Mouse (Mus musculus) retina, adult 2 months (tissue): Measurements from ENCODE around the gene Atp8b2.

Source experiments
- DNase-seq: peaks from one replicate; pipeline ENCODE4 v3.0.0-alpha.2; 2012; ENCODE audit warnings: low read depth, low spot score

Gene Atp8b2

DNA sequence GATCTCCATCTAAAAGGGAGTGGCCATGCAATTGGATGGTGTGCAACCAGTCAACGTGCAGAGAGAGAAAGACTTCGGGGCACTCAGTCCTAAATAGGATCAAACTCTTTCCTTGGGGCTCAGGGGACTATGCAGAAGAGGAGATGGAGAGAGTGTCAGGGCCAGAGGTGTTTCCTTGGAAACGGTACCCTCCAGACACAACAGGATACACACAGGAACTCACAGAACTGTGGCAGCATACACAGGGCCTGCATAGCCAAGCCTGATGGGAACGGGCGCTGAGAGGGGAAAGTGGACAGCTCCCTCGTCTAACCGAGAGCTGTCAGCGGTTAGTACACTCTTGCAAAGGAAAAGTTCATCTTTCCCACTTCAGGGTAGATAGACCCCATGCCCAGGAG, 63.8 kb downstream of the Atp8b2 start:
- no peak for DNase-seq

GRCm38 (mm10) chr3:89898870-89899510, 64.3 kb downstream of the Atp8b2 start:
- DNase-seq: no peak

DNA sequence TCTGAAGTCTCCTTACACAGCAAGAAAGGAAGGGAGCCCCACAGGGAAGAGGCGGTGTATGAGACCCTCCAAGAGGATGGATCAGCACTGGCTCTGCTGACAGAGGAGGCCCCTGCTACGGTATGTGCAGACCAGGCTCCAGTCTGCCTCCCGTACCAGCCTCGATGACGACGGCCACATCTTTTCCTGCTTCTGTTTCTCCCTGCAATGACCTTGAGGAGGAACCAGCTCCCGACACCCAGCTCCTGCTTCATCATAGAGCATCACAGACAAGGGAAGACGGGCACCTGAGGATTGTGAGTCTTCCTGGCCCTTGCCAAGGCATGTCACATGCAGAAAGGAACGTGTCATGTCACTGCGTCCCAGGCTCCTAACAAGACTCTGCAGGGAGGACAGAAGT, 65.3 kb downstream of the Atp8b2 start:
- DNase-seq: no peak

DNA sequence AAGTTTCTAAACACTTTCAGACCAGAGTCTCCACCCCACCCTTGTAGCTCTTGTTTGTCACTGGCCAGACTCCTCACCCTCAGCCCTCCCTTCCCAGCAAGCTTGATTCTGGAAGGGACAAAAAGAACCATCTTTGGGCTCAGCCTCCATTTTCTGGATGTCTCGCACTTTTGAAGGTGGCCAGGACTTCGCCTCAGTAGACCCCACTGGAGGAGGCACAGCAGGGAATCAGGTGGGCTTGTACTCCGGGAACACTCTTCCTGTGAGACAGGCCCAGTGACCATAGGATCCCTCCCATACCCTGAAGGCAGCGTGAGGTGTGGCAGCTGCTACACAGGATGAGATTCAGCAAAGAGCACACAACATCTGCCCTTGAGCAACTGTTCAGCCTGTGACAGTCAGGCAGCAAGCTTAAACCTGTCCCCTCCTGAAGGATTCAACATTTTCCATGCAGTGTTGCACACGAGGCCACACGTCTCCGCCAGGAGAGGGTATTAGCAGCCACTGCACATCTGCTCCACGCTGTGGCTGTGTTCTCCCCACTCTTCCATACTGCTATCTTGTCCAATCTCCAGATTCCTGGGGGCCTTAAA, 66.0 kb downstream of the Atp8b2 start:
- no peak for DNase-seq

DNA sequence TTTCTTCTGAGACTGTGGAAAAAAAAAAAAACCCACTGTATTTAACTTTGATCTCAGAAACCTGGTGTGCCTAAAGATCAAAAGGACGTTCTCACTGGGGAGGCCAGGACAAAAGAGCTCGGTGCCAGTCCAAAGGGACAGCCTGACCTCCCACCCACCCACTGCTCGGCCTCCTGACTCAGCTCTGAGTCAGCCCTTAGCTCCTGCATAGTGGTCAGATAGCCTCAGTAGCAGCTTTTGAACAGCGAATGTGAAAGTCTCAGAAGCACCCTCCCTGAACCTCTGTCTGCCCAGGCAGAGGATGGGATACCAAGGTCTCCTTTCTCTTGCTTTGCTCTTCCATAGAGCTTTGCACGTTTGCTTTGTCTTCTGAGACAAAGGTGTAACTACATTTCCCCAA, 66.7 kb downstream of the Atp8b2 start:
- DNase-seq: no peak

DNA sequence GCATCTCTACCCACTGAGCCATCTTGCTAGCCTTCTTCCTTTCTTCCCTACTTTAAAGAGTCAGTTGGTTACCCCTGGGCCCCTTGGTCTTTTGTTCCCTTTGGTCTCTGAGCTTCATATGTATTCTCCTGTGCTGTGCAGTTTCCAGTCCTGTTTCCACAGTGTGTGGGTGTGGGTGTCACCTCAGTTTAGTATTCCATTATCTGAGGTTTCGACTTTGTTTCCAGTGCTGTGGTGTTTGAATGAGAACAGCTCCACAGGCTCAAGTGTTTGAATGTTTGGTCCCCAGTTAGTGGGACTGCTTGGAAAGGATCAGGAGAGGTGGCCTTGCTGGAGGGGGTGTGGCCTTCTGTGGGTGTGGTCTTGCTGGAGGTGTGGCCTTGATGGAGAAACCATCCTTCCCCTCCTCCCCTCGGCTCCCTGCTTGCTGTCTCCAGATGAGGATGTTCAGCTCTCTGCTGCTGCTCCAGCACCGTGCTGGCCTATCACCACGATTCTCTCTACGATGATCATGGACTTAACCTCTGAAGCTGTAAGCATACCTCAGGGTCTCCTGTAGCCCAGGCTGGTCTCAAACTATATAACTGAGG, 70.7 kb downstream of the Atp8b2 start:
- DNase-seq: no peak

GRCm38 (mm10) chr3:89891696-89892095, 71.6 kb downstream of the Atp8b2 start:
- DNase-seq: no peak

DNA sequence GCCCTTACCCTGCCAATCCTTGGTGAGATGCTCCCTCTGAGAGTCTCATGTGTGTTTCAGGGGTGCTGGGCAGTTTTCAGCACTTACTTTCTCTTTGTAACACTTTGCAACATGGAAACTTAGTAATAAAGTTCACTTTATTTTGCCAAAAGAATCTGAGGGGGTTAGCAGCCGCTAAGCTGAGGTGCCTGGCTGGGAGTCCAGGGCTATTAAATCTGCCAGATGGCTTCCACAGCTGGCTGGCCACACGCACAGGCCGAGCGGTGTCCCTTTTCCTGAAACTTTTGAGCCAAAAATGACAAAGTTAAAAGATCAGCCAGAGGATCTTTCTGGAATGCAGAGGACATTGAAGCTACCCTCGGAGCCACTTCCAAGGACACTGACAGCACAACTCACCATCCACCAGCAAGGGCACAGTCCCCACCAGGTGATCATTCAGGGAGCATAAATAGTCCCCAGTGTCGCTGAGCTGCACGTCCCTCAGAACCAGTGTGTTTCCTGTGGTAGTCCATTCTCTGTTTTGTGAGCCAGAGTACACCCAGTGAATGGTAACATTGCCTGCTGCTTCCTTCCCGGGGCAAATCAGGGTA, 73.4 kb downstream of the Atp8b2 start:
- DNase-seq: no peak
